Mouse (Mus musculus) gastrocnemius, adult 18-20 months (tissue): ENCODE results near the gene Cap2. TPM values are rescaled to one million over a fixed set of nuclear protein-coding genes. Genes with fewer than 3 reads are reported as not detected.

Experiments
- DNase-seq: peaks from one replicate; pipeline ENCODE4 v3.0.0; 2021; ENCODE audit warnings: low spot score
- long read RNA-seq, 2 experiments: library from polyadenylated mRNA; stranded (forward); transcript quantifications; one replicate each; pipeline ENCODE4 v2.0.0; 2021
- total RNA-seq, 2 experiments: library from RNA; stranded (reverse); gene quantifications; 2 replicates each; pipeline ENCODE4 v1.2.3; 2021

Cap2 gene
- total RNA-seq, result 100 to 1,000 TPM; 314 to 333 TPM
- long read RNA-seq, experiment 1, transcript Cap2-201 (13 exons, 3,713 nt), result major isoform, 146 of 179 reads
- long read RNA-seq, experiment 1, partial matches to known transcripts, result 26 of 179 reads
- long read RNA-seq, experiment 1, other reads (novel, unspliced or antisense), result 7 of 179 reads
- long read RNA-seq, experiment 2, transcript Cap2-201 (13 exons, 3,713 nt), result major isoform, 107 of 148 reads
- long read RNA-seq, experiment 2, partial matches to known transcripts, result 33 of 148 reads
- long read RNA-seq, experiment 2, other reads (novel, unspliced or antisense), result 8 of 148 reads

DNA sequence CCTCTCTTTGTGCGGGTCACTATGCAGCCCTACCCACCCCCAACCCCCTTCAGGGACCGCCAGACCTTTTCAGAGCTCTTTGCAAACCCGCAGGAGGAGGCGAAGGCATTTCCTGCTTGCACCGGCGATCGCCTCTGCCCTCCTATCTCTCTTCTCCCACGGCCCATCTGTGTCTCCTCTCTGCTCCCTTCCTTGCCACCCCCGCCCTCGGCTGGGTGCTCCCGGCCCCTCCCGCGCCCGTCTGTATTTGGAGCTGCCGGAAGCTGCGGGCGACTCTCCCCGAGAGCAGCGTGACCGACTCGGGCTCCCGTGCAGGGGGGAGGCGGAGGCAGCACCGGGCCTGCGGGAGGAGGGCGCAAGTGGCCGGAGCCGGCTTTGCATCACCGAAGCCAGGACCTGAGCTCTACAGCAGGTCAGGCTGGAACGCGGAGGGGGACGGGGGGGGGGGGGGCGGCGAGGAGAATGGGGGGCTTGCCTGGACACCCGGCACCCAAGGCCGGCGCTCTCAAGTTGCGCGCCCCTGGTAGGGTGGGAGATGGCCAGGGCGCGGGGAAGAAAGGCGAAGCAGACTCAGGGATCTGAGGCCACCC lies at the start of gene Cap2:
Cap2 (plus strand) TSS at position 49 of the 590 bp plus-strand sequence.
- peak; percentile 90 for DNase-seq

DNA sequence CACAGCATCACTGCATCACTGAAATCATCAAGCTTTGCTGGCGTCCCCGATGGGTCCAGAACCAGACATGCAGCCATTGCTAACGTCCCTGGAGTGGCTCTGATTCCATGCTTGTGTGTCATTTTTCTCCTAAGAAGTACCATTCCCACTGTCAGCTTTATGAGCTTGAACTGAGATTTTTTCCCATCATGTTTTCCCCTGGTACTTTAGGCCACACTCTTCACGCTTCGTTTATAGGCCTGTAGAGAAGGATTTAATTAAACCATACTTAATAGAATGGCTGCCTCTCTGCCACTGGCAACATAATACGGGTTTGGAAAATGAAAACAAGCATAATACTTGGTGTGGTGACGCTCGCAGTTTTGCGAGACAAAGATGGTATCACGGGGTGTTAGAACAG lies 42.1 kb upstream of the Cap2 start:
- no peak for DNase-seq

DNA sequence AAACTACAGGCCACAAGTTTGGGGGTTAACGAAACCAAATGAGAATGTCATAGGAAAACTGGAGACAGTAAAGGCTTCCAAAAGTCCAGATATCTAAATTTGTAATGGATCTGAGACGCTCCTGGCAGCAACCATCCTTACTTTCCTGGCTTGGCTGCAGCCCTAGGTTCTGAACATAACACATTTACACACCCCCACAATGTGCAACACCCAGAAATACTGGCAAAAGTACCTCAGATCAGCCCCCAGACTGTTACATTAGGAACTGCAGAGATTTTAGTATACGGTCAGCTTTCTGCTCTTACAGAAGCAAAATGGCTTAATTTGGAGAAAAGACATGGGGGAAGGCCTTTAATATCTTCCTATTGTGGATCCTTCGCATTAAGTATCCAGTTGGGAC lies 39.4 kb upstream of the Cap2 start:
- no peak for DNase-seq

DNA sequence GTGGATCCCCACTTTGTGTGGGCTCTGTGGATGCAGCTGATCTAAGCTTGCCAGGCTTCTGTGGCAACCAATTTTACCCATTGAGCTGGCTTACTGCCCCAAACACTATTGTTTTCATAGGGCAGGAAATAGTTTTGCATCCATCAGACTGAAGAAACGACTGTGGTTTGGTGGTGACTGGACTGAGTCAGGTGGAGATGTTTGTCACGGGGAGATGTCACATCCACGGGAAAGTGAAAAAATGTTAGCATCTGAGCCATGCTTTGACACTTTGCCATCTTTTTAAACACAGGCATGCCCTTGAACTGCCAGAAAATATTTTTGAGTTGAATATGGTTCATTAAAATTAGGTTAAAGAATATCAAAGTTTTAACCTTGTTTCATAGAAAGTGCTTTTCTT lies 37.9 kb upstream of the Cap2 start:
- DNase-seq, result no peak

DNA sequence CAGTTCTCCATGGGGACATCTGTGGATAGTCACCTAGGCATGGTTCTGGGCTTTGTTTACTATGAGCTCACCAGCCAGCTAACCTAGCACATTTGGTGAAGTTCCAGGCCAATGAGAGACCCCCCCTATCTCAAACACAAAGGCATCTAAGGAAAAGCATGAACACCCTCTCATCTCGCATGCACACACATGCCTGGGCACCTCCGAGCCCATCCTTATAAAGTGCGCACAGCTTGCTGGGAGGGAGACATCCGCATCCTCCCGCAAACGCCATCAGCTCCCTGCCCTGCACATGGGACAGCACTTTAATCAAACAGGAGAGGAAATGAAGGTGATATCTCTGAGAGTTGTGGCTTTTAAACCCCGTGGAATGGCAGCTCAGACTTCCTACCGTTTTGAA lies 33.4 kb upstream of the Cap2 start:
- DNase-seq, result no peak

DNA sequence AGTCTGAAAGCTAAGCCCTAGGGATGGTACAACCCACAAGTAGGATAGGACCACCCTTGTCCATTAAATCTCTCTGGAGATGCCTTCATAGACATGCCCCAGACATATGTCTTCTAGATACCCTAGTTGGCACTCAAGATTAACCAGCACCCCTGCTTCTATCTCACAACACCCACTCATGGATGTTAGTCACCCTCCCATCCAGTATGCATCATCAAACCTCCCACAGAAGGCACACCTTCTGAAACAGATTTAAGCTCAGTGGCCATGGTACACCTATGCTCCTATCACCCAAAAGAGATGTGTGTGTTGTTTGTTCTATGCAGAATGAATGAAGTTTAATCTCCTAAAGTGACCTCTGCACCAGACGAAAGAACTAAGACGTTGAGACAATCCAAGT lies 32.1 kb upstream of the Cap2 start:
- no peak for DNase-seq

DNA sequence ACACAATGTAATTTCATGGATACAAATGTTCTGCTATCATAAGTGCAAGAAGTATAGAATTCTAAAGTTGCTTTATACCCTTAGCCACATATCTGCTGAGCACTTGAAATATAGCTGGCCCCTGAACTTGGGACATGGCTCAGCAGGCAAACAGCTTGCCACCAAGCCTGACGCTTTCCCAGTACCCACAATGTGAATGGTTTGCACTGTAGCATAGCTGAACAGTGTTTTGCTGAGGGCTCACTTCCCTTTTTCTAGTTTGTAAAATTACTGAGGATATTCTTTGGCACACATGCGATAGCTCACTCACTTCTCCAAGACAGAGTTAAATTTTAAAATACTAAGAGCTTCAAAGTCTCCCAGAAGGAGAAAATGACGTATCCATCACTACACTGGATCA lies 20.4 kb upstream of the Cap2 start:
- DNase-seq, result no peak

DNA sequence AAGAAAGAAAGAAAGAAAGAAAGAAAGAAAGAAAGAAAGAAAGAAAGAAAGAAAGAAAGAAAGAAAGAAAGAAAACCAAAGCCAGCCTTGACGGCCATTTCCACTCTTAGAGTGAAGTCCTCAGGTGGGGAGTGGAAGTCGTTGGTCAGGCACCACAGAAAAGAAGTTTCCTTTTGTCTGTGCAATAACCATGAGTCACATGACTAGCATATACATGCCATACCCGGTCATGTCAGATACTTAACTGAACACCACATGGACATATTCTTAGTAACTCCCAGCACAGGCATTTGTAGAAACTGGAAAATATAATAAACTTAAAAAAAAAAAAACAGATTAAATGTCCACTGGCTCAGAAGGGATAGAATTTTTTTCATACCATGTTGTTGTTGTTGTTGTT lies 16.0 kb upstream of the Cap2 start:
- DNase-seq, result no peak

DNA sequence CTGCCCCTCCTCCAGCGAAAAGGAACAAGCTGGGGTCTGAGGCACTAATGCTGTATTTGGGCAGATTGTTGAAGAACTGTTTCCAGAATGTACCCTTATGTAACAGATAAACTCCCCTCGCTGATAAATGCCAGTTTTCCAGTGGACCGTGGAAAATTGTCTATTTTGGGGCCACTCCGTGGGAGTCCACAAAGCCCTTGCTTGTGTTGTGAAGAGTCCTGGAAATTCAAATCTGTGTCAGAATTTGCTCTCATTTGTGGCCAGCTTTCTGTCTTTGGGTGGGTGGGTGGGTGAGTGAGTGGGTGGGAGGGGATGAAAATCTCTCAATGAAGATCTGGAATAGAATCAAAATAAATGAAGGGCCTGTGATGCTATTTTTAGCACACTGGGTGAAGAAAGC lies 13.5 kb upstream of the Cap2 start:
- DNase-seq, result no peak

DNA sequence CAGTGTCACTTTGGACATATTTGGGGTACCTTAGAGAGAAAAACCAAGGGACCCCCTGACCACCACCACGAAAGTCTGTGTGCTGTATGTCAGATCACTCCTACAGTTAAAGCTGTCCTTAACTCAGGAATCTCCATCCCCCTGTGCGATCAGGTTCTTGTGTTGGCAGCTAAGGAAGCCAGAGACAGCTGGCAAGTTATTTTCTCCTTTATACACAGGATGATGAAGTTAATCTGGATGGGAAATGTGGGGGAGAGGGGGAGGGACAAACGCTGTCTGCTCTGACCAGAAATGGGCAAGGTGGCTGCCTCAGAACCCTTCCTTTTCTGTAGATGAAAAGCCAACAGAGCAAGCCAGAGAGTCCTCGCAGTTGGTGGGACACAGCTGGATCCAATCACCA lies 11.0 kb upstream of the Cap2 start:
- DNase-seq, result no peak

DNA sequence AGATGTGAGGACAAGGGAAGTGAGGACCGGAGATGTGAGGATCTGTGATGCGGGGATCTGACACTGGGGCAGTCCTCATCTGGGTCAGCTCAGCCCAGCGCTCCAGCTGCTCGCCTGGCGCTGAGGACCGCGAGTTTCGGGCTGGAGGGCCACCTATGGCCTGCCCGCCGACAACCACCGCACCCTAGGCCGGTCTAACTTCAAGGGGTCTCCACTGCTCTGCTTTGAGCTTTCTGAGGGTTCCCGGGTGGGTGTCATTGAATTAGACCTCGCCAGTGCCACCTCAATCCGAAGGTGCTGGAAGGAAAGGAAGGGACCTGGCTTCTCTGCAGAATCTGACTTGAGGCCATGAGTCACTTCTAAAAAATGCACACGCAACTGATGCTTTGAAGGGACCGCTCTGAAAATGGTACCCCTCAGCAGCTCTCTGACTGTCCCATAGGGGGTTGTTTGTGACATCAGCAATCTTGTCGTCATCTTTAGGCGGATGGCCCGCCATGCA lies 793 bp downstream of the Cap2 start:
- DNase-seq, result peak; percentile 60

DNA sequence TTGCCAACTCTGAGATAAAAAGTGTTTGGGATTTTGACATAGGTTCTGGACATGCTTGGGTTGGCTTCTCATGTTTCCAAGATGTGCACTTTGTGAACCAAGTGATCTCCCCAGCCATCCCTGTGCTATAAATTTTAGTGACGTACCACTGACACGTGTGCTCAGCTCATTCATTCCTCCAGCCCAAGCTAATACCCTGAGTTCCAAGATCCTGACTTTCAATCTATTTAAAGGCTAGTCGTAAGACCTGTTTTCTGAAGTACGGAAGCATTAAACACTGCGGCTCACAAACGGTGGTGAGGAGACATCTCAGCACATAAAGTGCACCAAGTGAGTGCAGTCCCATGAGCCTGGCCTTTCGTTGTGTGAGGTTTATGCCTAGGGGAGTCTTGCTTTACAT lies 6.3 kb downstream of the Cap2 start:
- peak; percentile 71 for DNase-seq

DNA sequence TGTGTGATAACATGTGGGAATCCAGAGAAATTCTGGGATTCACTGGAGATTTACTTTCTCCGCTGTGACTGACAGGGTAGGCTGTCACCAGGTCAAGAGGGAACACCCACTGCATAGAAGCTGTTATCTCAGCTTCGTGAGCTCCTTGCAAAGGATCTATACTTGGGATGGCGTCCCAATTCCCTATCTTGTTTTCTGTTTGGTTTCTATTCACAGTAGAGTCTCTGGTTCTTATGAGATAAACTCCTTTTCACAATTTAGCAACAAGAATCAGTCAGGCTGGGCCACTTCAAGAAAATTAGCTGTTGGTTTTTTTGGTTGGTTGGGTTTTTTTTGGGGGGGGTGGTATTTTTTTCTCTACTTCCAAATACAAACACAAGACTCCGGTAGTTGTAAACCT lies 7.2 kb downstream of the Cap2 start:
- no peak for DNase-seq

DNA sequence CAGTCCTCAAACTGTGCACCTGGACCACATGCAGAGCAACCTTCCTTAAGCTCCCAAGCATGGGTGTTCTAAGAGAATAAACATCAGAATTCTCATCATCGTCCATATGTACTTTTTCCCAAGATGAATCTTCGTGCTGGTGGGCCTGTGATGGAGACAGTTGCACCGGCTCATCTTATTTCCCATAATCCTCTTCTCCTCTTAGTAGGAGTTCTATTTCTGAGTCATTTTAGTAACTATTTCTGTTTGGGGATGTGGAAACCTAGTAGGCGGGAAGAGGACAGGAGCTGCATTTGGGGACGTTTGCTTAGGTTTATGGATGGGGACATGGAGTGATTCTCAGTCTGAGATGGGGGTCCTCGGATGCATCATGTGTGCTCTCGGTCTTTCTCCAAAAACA lies 8.8 kb downstream of the Cap2 start:
- no peak for DNase-seq

DNA sequence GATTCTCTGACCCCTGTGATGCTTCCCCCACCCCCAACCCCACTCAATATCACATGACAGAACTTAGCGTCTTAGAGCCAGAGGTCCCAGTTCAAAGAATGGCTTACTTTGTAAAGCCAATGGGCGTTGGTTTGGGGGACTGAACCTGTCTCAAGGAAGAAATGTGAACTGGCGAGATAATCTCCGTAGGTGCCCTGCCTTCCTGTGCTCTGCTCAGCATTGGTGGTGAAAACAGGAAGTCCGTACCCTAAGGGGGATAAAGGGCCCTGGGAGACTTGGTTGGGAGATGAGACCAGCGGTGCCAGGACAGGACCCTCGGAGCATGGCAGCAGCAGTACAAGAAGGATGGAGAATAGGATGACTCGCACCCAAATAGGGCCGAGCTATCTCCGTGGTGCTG lies 12.8 kb downstream of the Cap2 start:
- DNase-seq, result no peak

DNA sequence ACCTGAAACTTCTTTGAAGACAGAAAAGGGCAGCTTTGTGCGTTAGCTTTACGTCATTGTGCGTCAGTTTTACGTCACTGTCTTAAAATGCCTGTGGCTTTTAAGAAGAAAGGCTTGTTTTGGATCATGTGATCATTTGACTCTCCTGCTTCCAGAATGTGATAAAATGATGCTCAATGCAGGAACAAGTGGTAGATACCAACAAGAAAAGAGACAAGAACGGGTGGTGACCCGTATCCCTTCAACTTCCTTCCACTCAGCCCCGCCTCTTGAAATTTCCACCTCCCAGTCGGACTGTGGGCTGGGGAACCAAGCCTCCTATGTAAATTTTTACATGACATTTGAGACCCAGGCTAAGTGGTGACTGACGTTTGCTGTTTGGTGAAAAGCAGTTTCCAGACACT lies 13.5 kb downstream of the Cap2 start:
- DNase-seq, result no peak

DNA sequence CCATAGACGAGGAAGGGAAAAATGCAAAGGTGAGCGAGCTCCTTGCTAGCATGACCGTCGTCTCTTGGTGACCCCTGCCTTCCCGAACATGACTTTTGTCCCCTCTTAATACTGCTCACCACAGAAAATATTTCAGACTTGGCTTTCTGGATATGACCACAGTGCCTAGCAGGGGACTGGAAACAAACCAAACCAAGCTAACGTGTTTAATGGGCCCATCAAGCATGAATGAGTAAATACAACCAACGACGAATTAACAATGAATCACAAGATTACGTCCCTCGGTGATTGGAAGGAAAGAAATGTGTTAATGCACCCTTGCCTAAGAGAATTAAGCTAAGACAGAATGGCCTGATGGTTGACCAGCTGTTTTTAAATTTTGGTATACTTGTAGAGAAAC lies 13.9 kb downstream of the Cap2 start:
- no peak for DNase-seq

DNA sequence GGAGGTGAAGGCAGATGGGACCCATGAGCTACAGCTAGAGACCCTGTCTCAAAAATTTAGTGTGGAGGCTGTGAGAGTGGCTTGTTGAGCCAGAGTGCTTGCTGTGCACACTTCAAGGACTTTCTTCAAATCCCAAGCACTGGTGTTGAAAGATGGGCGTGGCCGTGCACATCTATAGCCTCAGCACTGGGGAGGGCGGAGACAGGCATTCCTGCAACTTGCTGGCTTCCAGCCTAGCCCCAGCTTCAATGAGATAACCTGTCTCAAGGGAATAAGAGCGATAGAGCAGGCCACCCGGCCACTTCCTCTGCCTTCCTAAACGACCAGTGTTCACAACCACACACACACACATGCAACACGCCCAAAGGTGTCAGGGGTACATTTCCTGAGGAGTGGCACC lies 14.5 kb downstream of the Cap2 start:
- no peak for DNase-seq

DNA sequence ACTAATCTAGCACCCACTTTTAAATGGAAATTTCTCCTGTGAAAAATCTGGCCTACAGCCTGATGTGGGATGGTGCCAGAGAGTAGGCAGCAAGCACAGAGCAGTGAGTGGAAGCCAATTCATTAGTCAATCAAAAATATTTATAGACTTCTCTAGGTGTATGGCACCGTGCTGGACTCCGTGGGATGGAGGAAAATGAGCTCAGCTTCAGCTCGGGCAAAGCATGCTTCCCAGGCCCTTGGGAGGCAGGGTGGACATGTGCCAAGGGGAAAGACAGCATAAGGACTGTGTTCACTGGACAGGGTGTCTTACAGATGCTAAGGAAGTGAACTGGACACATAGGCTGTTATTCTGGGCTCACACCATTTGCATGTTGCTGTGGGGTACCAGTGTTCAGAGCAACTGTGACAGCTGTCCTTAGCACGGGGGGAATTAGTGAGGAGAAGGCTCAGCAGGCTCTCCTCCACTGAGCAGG lies 15.6 kb downstream of the Cap2 start:
- DNase-seq, result peak; percentile 55

DNA sequence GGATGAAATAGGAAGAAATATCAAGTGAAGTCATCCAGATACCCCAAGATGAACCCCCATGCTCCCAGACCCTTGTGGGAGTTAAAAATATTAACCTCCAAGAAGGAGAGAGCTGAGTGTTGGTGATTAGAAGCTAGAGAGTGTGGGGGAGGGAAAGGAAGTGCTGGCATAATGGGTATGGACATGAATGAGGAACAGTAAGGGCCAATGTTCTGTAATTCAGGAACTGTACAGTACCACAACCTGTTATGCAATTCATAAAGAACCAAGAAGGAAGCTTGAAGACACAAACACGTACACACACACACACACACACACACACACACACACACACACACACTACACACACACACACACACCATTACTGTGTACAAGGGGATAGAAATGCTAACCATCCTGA lies 19.8 kb downstream of the Cap2 start:
- DNase-seq, result no peak

DNA sequence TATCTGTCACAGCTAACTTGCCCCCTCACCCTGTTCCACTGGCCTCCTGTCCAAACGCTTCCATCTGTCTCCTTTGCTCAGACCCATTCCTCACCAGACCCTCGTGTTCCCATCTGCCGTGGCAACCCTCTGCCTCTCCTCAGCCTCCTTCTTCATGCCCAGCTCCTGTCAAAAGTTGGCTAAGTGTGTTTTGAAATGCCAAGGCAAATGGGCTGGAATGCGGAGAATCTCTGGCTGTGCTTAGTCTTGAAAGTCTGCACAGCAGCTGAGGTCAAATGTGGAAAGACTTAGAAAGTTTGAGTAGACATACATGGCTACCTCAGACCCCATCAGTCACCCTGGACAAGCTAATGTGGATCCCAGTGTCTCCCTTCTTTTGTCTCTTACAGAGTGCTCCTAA lies 21.1 kb downstream of the Cap2 start:
- no peak for DNase-seq

DNA sequence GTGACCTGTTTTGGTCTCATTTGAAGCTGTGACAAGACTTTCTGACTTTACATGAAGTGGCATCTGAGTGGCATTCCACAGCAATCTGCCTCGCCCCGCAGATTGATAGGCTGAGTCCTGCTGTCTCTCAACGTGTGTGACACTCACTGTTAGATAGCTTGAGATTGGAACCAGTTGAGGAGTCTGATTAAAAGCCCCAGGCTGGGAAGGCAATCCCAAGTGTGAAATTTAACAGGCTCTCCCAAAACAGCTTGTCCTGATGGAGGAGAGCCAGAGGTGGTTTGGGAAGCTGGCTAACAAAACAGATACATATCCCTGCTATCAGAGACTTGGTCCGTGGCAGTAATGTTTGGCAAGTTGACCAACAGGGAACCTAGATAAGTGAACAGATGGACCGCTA lies 21.6 kb downstream of the Cap2 start:
- DNase-seq, result no peak

DNA sequence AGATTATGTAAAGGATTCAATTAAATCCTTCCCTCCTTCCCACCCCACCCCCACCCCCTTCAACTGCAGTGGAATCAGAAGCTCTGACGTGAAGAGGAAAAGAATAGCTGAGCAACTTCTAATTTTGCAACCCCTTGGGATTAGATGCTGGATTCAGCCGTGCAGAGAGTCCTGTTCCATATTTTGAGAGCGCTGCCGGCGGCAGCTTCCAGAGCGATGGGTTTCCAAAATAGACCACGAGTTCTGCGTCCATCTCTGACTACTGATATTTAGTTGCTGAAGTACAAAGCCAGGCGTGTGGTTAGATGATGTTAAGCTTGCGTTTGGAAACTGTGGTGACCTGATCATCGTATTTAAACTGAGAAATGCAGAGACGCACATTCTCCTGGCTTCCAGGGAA lies 22.1 kb downstream of the Cap2 start:
- peak; percentile 80 for DNase-seq
